Mouse (Mus musculus): ENCODE data around the gene Msln.

DNA sequence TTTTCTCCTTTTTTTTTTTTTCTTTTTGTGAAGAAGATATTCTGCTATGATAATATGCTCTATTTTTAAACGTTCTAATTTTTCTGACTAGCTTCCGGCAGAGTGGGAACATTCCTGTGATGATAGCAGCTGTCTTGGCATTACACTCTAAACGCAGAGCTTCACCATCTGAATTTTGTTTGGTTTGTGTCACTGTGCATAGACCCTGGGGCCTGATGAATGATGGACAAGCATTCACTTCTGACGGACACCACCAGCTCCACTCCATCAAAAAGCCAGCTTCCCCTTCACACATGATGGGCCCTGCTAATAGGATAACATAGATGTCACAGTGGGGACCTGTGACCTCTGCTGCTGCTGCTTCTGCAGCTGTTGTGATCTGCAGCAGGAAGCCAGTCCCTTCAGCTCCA, 7.4 kb upstream of the Msln start:
- no peak for TF ChIP-seq CTCF (IDR thresholded peaks at IDR 0.05; ENCODE audit: control insufficient read depth, insufficient read depth, insufficient replicate concordance, low read depth, low read length)
- no peak for TF ChIP-seq POLR2A (IDR thresholded peaks at IDR 0.05; ENCODE audit: control insufficient read depth, low read depth, low read length)

Data from testis, adult 2 months (tissue).